Mouse (Mus musculus) hindbrain, postnatal 0 days (tissue): ENCODE data around the gene Gm14226. TPM values are rescaled to one million over a fixed set of nuclear protein-coding genes. Genes with fewer than 3 reads are reported as not detected.
"Not testable (repeated sequence)": the region's sequence is repeated elsewhere in the genome, so short reads cannot be mapped to it uniquely, and the experiment has no call there.

ENCODE experiments used
- ATAC-seq: fragments of 200-750 bp; cut with Nextera tagmentation; 2 replicates; pipeline ENCODE4 v1.8.0; 2017; ENCODE audit warnings: mild to moderate bottlenecking, moderate TSS enrichment, moderate library complexity
- DNase-seq: peaks from one replicate; pipeline ENCODE4 v3.0.0-alpha.2; 2015; ENCODE audit warnings: low spot score
- H3K27ac ChIP-seq: fragments of 300-500 bp; sonication (generic); 2 replicates; pipeline ENCODE4 v1.5.1; 2014; ENCODE audit warnings: mild to moderate bottlenecking
- H3K27me3 ChIP-seq: fragments of 300-500 bp; sonication (generic); 2 replicates; pipeline ENCODE4 v1.6.1; 2014; ENCODE audit warnings: low read length, mixed read lengths; ENCODE audit not compliant: insufficient read depth
- H3K36me3 ChIP-seq: fragments of 300-500 bp; sonication (generic); 2 replicates; pipeline ENCODE4 v1.6.1; 2014; ENCODE audit warnings: low read length, mixed read lengths; ENCODE audit not compliant: insufficient read depth
- H3K4me1 ChIP-seq: fragments of 300-500 bp; sonication (generic); 2 replicates; pipeline ENCODE4 v1.6.1; 2014; ENCODE audit warnings: antibody characterized with exemption, low read length, mixed read lengths; ENCODE audit not compliant: insufficient read depth
- H3K4me2 ChIP-seq: fragments of 300-500 bp; sonication (generic); 2 replicates; pipeline ENCODE4 v1.6.1; 2014; ENCODE audit warnings: low read depth, mild to moderate bottlenecking, low read length, moderate library complexity, mixed read lengths
- H3K4me3 ChIP-seq: fragments of 300-500 bp; sonication (generic); 2 replicates; pipeline ENCODE4 v1.5.1; 2014; ENCODE audit warnings: low read length
- H3K9ac ChIP-seq: fragments of 300-500 bp; sonication (generic); replicated peaks from 2 replicates; pipeline ENCODE4 v1.6.1; 2014; ENCODE audit warnings: mild to moderate bottlenecking, low read length, moderate library complexity, mixed read lengths
- H3K9me3 ChIP-seq: fragments of 300-500 bp; sonication (generic); 2 replicates; pipeline ENCODE4 v1.6.1; 2016; ENCODE audit warnings: low read length, mixed read lengths
- CTCF ChIP-seq: IDR thresholded peaks from 2 replicates; pipeline ENCODE4 v1.5.1; 2016; ENCODE audit warnings: antibody characterized with exemption, control low read depth, low read depth
- WGBS: fragments of 180-500 bp; shearing (Covaris S2); extraction: QIAGEN DNeasy Blood & Tissue Kit; methylation state at CpG from one replicate; pipeline ENCODE4 v1.1.7; 2014; 5-methylcytosine and 5-hydroxymethylcytosine counted together
- polyA plus RNA-seq: library from polyadenylated mRNA; unstranded; fragments of >200 nt; fragmentation: Nextera tagmentation; extraction: Ambion mirVana; gene quantifications from 2 replicates; pipeline ENCODE4 v1.2.1, GENCODE M21; 2015
- total RNA-seq: library from RNA; depleted of rRNA; stranded (reverse); fragments of >200 nt; gene quantifications from 2 replicates; pipeline ENCODE4 v1.2.3, GENCODE M21; 2014; rRNA removed

Gm14226 gene
- total RNA-seq (0.58 TPM in 1 of 2 replicates, not detected in the other), polyA plus RNA-seq (0.08 and 0.14 TPM in 2 replicates)

DNA sequence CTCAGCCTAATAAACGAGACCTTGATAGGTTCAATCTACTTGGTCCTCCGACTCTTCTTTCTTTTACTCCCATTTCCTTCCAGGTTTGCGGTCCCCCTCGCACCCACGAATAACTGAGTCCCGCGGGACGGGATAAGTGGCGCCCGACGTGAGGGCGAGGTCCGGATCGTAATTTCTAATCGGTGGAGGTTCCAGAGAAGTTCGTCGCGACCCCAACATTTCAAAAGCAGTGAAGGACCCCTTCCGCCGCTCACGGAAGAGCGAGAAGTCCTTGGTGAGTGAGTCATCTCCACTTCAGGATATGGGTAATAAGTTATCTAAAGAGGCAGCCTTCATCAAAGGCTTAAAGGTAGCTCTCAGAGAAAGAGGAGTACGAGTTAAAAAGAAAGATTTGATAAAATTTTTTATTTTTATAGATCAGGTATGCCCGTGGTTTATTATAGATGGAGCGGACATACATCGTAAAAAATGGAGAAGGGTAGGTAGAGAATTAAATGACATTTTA, at the start of gene Gm14226:
Gm14226 (plus strand) TSS at position 16 of the 505 bp plus-strand sequence.
- H3K4me1 ChIP-seq, DNase-seq, ATAC-seq, H3K9me3 ChIP-seq, H3K27me3 ChIP-seq, H3K36me3 ChIP-seq: not testable (repeated sequence)
- 1% methylated on average over 24 of the region's 26 CpGs for WGBS
- Histone ChIP-seq H3K4me3 (peak within 1 kb of the TSS; percentile 49), H3K27ac (peak within 1 kb of the TSS; percentile 80), H3K4me2 (peak within 1 kb of the TSS; percentile 98), H3K9ac (peak within 1 kb of the TSS; percentile 55)

DNA sequence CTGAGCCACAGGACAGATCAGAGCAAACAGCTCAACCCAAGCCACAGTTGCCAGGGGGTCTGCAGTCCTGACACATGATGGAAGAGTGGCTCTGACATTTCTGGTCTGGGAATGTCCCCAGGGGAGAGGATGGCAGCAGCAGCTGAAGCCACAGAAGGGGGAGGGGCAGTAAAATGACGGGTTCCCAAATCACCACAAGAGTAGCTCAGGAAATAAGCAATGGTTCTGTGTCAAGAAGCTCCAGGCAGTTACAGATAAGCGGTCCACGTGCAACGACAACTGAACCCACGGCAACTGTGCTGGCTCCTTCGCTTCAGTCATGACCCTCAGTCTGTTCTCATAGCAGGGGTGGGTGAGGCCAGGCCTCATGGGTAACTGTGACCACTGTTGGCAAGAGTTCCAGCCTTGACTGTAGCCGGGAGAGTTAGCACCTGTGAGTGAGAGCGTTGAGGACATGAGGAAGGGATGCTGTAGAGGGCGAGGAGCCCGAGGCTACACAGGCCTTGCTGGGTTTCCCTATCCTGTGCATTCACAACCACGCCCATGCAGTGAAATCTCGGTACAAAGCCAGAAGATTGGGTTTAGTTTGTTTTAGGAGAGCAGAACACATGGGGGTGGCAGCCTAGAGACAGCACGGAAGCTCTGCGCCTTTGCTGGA, 48.2 kb upstream of the Gm14226 start:
- ATAC-seq, H3K9me3 ChIP-seq, H3K9ac ChIP-seq, H3K27ac ChIP-seq, DNase-seq, H3K4me1 ChIP-seq, H3K36me3 ChIP-seq, H3K27me3 ChIP-seq, H3K4me3 ChIP-seq, H3K4me2 ChIP-seq: not testable (repeated sequence)
- WGBS = 64% methylated on average over 14 of the region's 14 CpGs

DNA sequence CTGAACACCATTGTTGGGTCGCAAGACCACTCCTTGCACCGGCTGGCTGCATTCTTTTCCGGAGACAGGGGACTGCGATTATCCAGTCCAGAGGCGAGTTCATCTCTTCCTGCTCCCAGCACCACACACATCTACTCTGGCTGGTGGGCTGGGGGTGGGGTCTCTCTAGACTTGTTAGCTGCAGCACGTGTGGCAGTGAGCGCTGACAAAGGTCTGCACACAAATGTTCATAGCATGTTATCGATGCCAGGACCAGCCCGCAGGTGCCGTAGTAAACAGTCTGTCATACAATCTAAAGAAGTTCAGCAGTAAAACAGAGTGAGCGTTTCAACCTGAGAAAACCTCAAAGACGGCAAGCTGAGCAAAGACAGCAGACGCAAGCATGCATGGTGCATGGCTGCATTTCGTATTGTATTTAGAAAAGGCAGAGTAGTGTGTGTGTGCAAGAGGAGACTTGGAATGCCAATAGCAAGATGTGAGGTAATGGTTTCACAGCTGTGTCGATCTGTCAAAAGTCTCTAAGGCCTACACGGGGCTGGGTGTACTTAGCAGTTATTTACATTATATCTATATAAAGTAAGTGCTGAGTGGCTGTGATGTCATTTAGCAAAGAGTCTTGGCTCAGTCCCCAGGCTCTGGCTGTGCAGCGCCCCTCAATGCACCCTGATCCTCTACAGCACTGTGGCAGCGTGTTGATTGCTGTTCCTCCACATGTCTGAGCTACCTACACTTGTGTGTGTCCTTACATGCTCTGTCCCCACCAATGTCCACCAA, 46.0 kb upstream of the Gm14226 start:
- Histone ChIP-seq H3K4me2 (no peak overlapping the region), H3K4me1 (no peaks in the 10 kb centered on the region), H3K36me3 (no peaks in the 10 kb centered on the region), H3K27me3 (no peaks in the 10 kb centered on the region), H3K4me3 (no peak overlapping the region), H3K27ac (no peak overlapping the region), H3K9ac (no peak overlapping the region), H3K9me3 (no peaks in the 10 kb centered on the region)
- WGBS = 66% methylated on average over 18 of the region's 18 CpGs
- DNase-seq = no peak
- TF ChIP-seq CTCF = no peak
- ATAC-seq = no peak

DNA sequence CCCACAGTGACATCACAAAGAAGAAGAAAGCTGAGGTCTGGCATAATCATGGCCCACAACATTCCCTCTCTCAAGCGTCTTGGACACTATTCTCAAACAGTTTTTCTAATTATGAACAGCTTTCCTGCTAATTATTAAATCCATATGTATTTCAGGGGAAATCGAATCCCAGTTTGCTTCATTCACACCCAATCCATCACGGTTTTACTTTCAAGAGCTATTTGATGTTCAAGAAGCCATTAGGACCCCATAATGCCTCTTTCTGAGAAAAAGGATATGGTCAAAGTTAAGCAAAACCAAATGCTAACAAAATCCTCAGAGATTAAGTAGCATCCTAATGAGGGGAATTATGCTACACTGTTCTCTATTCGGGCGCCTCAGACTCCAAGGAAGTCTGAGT, 45.1 kb upstream of the Gm14226 start:
- H3K4me2 ChIP-seq = no peak overlapping the region
- no peaks in the 10 kb centered on the region for H3K9me3 ChIP-seq
- WGBS = 82% methylated on average over 5 of the region's 5 CpGs
- H3K4me1 ChIP-seq = no peaks in the 10 kb centered on the region
- DNase-seq = no peak
- no peak overlapping the region for H3K9ac ChIP-seq
- H3K36me3 ChIP-seq = no peaks in the 10 kb centered on the region
- ATAC-seq = no peak
- no peaks in the 10 kb centered on the region for H3K27me3 ChIP-seq
- no peak overlapping the region for H3K4me3 ChIP-seq
- TF ChIP-seq CTCF = no peak
- no peak overlapping the region for H3K27ac ChIP-seq

DNA sequence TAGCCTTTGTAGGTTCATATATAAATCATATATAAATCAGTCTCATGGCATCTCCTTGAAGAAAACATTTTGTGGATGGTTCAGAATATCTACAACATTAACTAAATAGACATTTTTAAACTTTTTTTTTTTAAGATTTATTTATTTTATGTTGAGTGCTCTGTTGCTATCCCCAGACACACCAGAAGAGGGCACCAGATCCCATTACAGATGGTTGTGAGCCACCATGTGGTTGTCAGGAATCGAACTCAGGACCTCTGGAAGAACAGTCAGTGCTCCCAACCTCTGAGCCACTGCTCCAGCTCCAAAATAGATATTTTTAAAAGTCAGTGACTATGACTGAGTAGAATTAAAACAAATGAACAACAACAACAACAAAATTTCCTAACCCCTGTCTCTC, 31.5 kb upstream of the Gm14226 start:
- no peak overlapping the region for H3K27ac ChIP-seq
- WGBS = 74% methylated on average over 1 of the region's 1 CpGs

DNA sequence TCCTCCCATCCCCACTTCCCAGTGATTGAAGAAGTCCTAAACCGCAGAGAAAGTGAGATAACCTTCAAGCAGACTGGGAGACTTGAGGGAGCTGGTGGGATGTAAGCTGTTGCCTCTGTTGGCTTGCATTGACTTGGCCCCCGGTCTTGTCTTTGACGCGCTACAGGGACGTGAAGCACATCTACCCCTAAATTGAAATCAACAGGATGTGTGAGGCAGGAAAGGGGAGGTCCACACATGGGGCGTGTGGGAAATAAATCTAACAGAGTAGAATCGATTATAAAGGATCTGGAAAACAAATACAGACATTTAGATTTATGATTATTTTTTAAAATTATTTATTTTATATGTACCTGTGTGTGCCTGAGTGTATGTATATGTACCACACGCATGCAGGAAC, 26.7 kb upstream of the Gm14226 start:
- no peak overlapping the region for H3K4me3 ChIP-seq
- TF ChIP-seq CTCF = no peak
- H3K9ac ChIP-seq = no peak overlapping the region
- H3K36me3 ChIP-seq = no peaks in the 10 kb centered on the region
- no peak overlapping the region for H3K4me2 ChIP-seq
- WGBS = 87% methylated on average over 8 of the region's 8 CpGs
- DNase-seq = no peak
- no peaks in the 10 kb centered on the region for H3K27me3 ChIP-seq
- H3K4me1 ChIP-seq = no peaks in the 10 kb centered on the region
- ATAC-seq = no peak
- no peaks in the 10 kb centered on the region for H3K9me3 ChIP-seq
- H3K27ac ChIP-seq = no peak overlapping the region

More for the DNA sequence above, 31.5 kb upstream of the Gm14226 start:
- H3K4me3 ChIP-seq = no peak overlapping the region
- TF ChIP-seq CTCF = no peak; the same call in 1 of the 2 replicates
- ATAC-seq (no peak), DNase-seq (no peak)
- H3K4me1 ChIP-seq = no peaks in the 10 kb centered on the region
- no peaks in the 10 kb centered on the region for H3K27me3 ChIP-seq
- no peaks in the 10 kb centered on the region for H3K36me3 ChIP-seq
- H3K9me3 ChIP-seq = no peaks in the 10 kb centered on the region
- H3K9ac ChIP-seq = no peak overlapping the region
- H3K4me2 ChIP-seq = no peak overlapping the region

DNA sequence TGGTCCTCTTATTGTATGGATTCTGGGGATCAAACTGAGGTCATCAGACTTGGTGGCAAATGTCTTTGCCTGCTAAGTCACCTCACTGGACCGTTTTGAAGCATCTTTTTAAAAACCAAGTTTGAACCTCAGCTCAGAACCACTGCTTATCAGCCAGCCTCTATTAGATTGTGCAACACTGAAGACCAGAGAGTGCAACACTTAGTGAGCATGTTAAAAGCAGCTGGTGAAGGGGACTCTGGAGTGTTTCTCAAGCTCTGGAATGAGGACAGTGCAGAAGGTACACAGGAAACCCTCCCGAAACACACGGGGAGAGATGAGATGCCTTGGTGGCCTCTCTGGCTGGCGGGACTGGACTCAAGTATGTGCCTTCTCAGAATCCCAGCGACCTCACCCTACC, 26.0 kb upstream of the Gm14226 start:
- no peak overlapping the region for H3K4me2 ChIP-seq
- no peaks in the 10 kb centered on the region for H3K9me3 ChIP-seq
- no peak for TF ChIP-seq CTCF
- H3K27me3 ChIP-seq = no peaks in the 10 kb centered on the region
- WGBS = 84% methylated on average over 5 of the region's 5 CpGs
- H3K4me3 ChIP-seq = no peak overlapping the region
- H3K36me3 ChIP-seq = no peaks in the 10 kb centered on the region
- no peak overlapping the region for H3K27ac ChIP-seq
- DNase-seq = no peak
- H3K9ac ChIP-seq = no peak overlapping the region
- ATAC-seq = no peak
- no peaks in the 10 kb centered on the region for H3K4me1 ChIP-seq
